Mouse (Mus musculus): ENCODE measurements around the gene Cxcl17. TPM values are rescaled to one million over a fixed set of nuclear protein-coding genes. Genes with fewer than 3 reads are reported as not detected.
A peak's percentile ranks its signal among the peaks of the same experiment; 100 is the strongest.

The Cxcl17 gene
- total RNA-seq, 2 experiments from 2014 or later, result not detected

- DNase-seq, result peak; percentile 66
Measured at GRCm38 (mm10) chr7:25367632-25368293, 44.9 kb downstream of the Cxcl17 start.

DNA sequence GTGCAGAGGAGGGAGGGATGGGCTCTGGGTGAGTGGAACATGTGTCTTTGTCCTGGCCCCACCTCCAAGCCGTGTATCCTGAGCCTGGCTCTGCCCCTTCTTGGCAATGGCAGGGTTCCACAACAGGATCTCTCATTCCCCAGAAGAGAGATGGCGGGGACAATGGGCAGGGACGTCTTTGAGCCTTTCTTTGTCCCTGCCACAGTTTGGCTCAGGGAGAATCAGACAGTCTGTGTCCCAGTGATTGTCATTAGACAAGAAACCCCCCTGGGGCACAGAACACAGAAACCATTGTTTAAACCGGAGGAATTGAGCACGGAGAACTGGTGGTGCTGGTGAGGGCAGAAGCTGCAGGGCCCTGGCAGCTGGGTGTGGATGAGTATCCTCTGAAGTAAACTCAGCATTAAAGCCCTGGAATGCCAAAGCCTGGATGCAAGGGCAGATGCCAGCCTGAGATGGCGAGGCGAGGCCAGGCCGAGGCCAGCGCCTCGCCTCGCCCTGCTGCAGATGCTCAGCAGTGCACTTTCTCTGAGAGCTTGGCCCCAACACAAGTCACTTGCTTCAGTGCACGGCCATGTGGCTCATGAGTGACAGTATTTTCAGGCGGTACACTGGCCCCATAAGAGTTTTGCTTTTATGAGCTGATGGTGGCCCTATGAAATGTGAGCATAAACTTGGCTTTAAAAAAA lies 46.6 kb downstream of the Cxcl17 start:
- no peak for DNase-seq

DNA sequence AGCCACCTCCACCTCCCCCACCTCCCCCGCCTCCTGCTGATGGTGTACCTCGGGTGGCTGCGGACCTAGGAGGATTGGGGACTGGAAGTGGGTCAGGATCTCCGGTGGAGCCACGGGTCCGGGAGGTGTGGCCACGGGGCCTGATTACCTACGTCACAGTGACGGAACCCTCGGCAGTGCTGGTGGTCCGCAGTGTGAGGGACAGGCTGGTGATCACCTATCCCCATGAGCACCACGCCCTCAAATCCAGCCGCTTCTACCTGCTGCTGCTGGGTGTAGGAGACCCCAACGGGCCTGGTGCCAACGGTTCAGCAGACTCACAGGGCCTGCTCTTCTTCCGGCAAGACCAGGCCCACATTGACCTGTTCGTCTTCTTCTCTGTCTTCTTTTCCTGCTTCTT lies 49.1 kb downstream of the Cxcl17 start:
- DNase-seq, result no peak

- peak; percentile 59 for DNase-seq
Measured at GRCm38 (mm10) chr7:25363151-25363550, 49.5 kb downstream of the Cxcl17 start.

DNA sequence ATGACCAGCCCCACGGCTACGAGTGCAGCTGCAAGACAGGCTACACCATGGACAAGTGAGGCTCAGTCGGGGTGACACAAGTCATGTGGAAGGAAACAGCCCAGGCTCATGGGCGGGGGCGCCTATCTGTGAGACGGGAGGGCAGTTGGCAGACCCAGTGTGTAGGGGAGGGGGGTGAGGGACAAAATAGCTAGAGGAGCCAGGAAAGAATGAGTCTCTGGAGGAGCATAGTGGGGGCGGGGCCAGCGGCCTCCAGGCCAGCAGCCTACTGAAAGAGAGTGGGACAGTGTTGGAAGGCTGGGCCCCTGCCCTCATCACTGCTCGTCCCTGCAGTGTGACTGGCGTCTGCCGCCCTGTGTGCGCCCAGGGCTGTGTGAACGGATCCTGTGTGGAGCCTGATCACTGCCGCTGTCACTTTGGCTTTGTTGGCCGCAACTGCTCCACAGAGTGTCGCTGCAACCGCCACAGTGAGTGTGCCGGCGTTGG lies 53.9 kb downstream of the Cxcl17 start:
- peak; percentile 66 for DNase-seq

Other genes with a start within 250 kb of the Cxcl17 start
- gene Pou2f2, start 233.2 kb downstream of the Cxcl17 start, total RNA-seq (2021), result under 1 TPM; 0.36 to 0.79 TPM
- 1 to 10 TPM; 7.2 to 9.6 TPM for gene Dedd2, start 192.3 kb downstream of the Cxcl17 start, total RNA-seq (2021)
- 10 to 100 TPM in 1 of 2 experiments, 1 to 10 TPM in 1; 9.9 to 10.2 TPM for gene Zfp526, start 191.5 kb downstream of the Cxcl17 start, total RNA-seq (2021)
- 10 to 100 TPM; 68.2 to 70.9 TPM for gene Gsk3a, start 175.0 kb downstream of the Cxcl17 start, total RNA-seq (2021)
- 10 to 100 TPM; 47.5 to 53.2 TPM for gene Erf, start 162.1 kb downstream of the Cxcl17 start, total RNA-seq (2021)
- gene Cic, start 145.2 kb downstream of the Cxcl17 start, total RNA-seq (2021), result 100 to 1,000 TPM; 108 to 109 TPM
- 10 to 100 TPM; 37.5 to 38.4 TPM for gene Pafah1b3, start 114.9 kb downstream of the Cxcl17 start, total RNA-seq (2021)
- gene Prr19, start 111.5 kb downstream of the Cxcl17 start, total RNA-seq (2021), result not detected
- not detected for gene Tmem145, start 106.8 kb downstream of the Cxcl17 start, total RNA-seq (2021)
- gene Megf8, start 95.7 kb downstream of the Cxcl17 start, total RNA-seq (2021), result 10 to 100 TPM; 26.2 to 29.3 TPM
- not detected for gene Cnfn, start 43.2 kb downstream of the Cxcl17 start, total RNA-seq (2021)
- gene Lipe, start 14.2 kb downstream of the Cxcl17 start, total RNA-seq (2021), result 10 to 100 TPM; 20.8 to 22.6 TPM
- gene Ceacam1, start 64.7 kb upstream of the Cxcl17 start, total RNA-seq (2021), result 1 to 10 TPM; 9.1 to 9.7 TPM
- 1 to 10 TPM in 1 of 2 experiments, under 1 TPM in 1; 0.95 to 1.1 TPM for gene Ceacam2, start 127.0 kb upstream of the Cxcl17 start, total RNA-seq (2021)
- gene Erich4, start 203.0 kb upstream of the Cxcl17 start, total RNA-seq (2021), result not detected
- 10 to 100 TPM; 46.1 to 49.5 TPM for gene Dmac2, start 206.5 kb upstream of the Cxcl17 start, total RNA-seq (2021)
- 1 to 10 TPM; 2.2 to 3.0 TPM for gene B3gnt8, start 213.8 kb upstream of the Cxcl17 start, total RNA-seq (2021)
- 10 to 100 TPM; 46.7 to 59.4 TPM for gene Bckdha, start 246.1 kb upstream of the Cxcl17 start, total RNA-seq (2021)
- gene Exosc5, start 246.3 kb upstream of the Cxcl17 start, total RNA-seq (2021), result 10 to 100 TPM; 18.8 to 19.6 TPM

Measured in heart, postnatal 4 days (tissue).